Mouse (Mus musculus): Measurements from ENCODE around the gene Dhx32. TPM values are rescaled to one million over a fixed set of nuclear protein-coding genes. Genes with fewer than 3 reads are reported as not detected.
A peak's percentile ranks its signal among the peaks of the same experiment; 100 is the strongest.

The Dhx32 gene
- polyA plus RNA-seq, 1 experiment from 2014 or later: 34.1 TPM

DNA sequence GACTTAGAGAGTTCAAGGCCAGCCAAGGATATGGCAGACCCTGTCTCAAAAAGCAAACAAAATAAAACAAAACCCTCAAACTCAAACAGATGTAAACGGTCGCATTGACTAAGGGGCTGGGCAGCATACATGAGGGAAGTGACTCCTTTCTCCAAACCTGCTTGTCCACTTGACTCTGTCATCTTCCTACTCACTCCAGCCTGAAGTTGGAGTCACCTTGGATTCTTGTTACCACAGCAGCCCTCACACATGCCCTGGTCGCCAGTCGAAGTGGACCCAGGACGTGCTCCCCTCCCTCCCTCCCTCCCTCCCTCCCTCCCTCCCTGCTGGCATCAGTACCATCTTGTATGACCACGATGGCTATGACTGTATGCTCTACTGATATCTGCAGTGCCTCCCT lies 943 bp downstream of the Dhx32 start:
- ATAC-seq (replicated peaks; ENCODE audit: extremely low read depth, insufficient read depth, low FRiP score): no peak
- Histone ChIP-seq H3K4me3 (ENCODE audit: low read length) (no peak overlapping the region), H3K36me3 (ENCODE audit: control insufficient read depth, insufficient read depth) (no peaks in the 10 kb centered on the region), H3K4me1 (ENCODE audit: control insufficient read depth, insufficient read depth, low read length) (0 out of 2 replicates have a peak, but pooled peaks cover 2% of the 10 kb centered on the region), H3K9ac (ENCODE audit: low read length) (no peak overlapping the region), H3K9me3 (replicated peaks; ENCODE audit: control insufficient read depth, low read length) (no peaks in the 10 kb centered on the region), H3K4me2 (ENCODE audit: low read depth, low read length) (no peak overlapping the region), H3K27ac (ENCODE audit: low read length) (no peak overlapping the region), H3K27me3 (ENCODE audit: control insufficient read depth, insufficient read depth, low read length) (no peaks in the 10 kb centered on the region)
- WGBS: 50% methylated on average over 6 of the region's 6 CpGs

DNA sequence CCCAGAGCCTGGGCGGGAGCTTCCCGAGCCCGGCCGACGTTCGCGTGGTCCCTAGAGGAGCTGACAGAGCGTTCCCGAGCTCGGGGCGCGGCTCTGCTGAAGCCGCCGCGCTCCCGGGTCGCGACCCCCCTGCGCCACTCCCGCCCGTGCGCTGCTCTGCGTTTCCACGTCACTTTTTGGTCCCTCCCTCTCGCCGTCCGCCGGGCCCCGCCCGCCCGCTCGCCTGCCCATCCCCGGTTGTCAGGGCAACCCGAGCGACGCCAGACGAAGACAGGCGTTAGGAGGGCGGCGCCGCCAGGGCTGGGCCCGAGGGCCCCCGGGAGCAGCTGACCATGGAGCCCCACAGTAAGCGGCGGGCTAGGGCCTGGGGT lies 5.9 kb downstream of the Dhx32 start, which contains the start of gene Fank1:
Gene Fank1 (plus strand): TSS at position 236 of the 371 bp plus-strand sequence.
- H3K9ac ChIP-seq (ENCODE audit: low read length): peak within 1 kb of the TSS; percentile 89
- peak; percentile 94 for ATAC-seq (replicated peaks; ENCODE audit: extremely low read depth, insufficient read depth, low FRiP score)
- peak within 1 kb of the TSS; percentile 7; the same call in 1 of the 2 replicates for H3K27ac ChIP-seq (ENCODE audit: low read length)
- H3K4me1 ChIP-seq (ENCODE audit: control insufficient read depth, insufficient read depth, low read length): peaks cover 14% of the 10 kb centered on the region
- WGBS: 0% methylated on average over 43 of the region's 45 CpGs
- H3K27me3 ChIP-seq (ENCODE audit: control insufficient read depth, insufficient read depth, low read length): no peaks in the 10 kb centered on the region
- peak within 1 kb of the TSS; percentile 82 for H3K4me3 ChIP-seq (ENCODE audit: low read length)
- peak within 1 kb of the TSS; percentile 93 for H3K4me2 ChIP-seq (ENCODE audit: low read depth, low read length)
- no peaks in the 10 kb centered on the region for H3K9me3 ChIP-seq (replicated peaks; ENCODE audit: control insufficient read depth, low read length)
- H3K36me3 ChIP-seq (ENCODE audit: control insufficient read depth, insufficient read depth): no peaks in the 10 kb centered on the region

DNA sequence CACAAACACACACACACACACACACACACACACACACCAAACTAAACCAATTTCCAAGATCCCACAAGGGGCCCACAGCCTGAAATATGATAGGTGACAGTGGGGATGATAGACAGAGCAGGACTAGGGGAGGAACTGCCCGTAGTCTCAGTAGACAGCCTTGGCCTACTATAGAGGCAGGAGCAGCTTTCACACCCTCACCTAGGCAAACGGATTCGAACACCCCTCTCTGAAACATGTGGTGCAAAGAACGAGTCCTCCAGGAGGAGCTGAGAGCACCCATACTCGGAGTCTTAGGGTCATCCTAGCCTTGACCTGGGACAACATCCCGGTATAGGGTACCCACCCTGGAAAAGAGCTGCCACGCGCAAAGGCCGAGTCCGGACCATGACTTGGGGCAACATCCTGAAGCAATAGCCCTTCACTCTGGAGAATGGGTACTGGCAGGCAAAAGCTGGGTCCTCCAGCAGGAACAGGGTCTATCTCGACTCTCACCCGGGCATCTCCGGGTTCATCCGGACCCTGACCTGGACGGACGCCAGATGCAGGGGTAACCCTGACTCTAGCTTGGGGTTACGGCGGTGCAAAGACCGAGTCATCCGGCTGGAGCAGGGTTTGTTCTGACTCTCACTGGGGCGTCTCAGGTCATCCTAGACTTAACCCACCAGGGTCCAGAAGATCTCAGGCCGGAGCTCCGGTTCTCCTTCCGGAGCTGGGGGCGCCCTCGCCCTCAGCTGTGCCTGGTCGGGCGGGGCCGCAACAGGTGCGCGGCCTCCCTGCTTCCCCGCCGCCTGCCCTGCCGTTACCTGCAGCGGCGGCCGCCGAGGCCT lies 6.5 kb downstream of the Dhx32 start:
- H3K9me3 ChIP-seq (replicated peaks; ENCODE audit: control insufficient read depth, low read length): no peaks in the 10 kb centered on the region
- H3K4me2 ChIP-seq (ENCODE audit: low read depth, low read length): peak overlapping the region; percentile 93
- 4% methylated on average over 38 of the region's 38 CpGs for WGBS
- no peaks in the 10 kb centered on the region for H3K27me3 ChIP-seq (ENCODE audit: control insufficient read depth, insufficient read depth, low read length)
- peak overlapping the region; percentile 89 for H3K9ac ChIP-seq (ENCODE audit: low read length)
- H3K4me3 ChIP-seq (ENCODE audit: low read length): peak overlapping the region; percentile 82
- ATAC-seq (replicated peaks; ENCODE audit: extremely low read depth, insufficient read depth, low FRiP score): peak; percentile 67
- peaks cover 14% of the 10 kb centered on the region for H3K4me1 ChIP-seq (ENCODE audit: control insufficient read depth, insufficient read depth, low read length)
- no peaks in the 10 kb centered on the region for H3K36me3 ChIP-seq (ENCODE audit: control insufficient read depth, insufficient read depth)
- peak overlapping the region; percentile 7; the same call in 1 of the 2 replicates for H3K27ac ChIP-seq (ENCODE audit: low read length)

DNA sequence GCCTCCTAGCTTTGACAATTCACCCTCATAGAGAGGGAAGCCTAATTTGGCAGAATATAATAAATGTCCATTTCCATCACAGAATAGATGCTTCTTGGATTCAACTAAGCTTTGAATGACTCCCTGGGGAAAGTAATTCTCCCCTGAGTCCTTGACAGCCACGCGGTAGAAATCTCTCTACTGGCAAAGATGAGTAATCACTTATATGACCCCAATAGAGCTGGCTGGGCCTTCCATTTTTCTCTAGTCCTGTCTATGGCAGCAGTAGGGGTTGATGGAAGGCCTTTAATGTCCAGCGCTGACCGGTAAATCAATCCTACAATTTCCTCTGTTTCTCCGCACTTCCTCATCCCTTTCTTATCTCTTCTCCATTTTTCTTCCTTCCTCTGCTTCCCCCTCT lies 7.3 kb downstream of the Dhx32 start:
- H3K4me3 ChIP-seq (ENCODE audit: low read length): peak overlapping the region; percentile 82
- WGBS: 65% methylated on average over 5 of the region's 5 CpGs
- H3K9ac ChIP-seq (ENCODE audit: low read length): no peak overlapping the region
- H3K27me3 ChIP-seq (ENCODE audit: control insufficient read depth, insufficient read depth, low read length): no peaks in the 10 kb centered on the region
- peaks cover 14% of the 10 kb centered on the region for H3K4me1 ChIP-seq (ENCODE audit: control insufficient read depth, insufficient read depth, low read length)
- H3K4me2 ChIP-seq (ENCODE audit: low read depth, low read length): peak overlapping the region; percentile 93
- H3K9me3 ChIP-seq (replicated peaks; ENCODE audit: control insufficient read depth, low read length): no peaks in the 10 kb centered on the region
- no peak for ATAC-seq (replicated peaks; ENCODE audit: extremely low read depth, insufficient read depth, low FRiP score)
- no peak overlapping the region for H3K27ac ChIP-seq (ENCODE audit: low read length)
- no peaks in the 10 kb centered on the region for H3K36me3 ChIP-seq (ENCODE audit: control insufficient read depth, insufficient read depth)

DNA sequence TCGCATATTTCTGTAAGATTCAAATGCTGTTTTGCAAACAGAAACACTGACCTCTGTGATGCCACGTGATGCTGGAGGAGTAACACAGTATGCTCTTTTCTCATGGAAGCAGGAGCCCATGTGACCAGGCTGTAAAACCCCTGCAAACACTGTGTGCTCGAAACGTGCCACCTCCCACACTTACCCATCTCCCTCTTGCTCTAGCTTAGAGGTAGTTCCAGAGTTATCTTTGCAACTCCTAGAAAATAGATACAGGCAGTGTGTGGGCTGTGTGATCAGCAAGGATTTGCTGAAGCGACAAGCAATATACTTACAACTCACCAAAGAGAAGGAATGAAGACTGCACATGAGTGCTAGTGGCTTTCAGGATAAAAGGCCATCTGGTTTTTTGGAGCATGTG lies 14.0 kb downstream of the Dhx32 start:
- Histone ChIP-seq H3K27me3 (ENCODE audit: control insufficient read depth, insufficient read depth, low read length) (no peaks in the 10 kb centered on the region), H3K27ac (ENCODE audit: low read length) (no peak overlapping the region), H3K4me1 (ENCODE audit: control insufficient read depth, insufficient read depth, low read length) (no peaks in the 10 kb centered on the region), H3K36me3 (ENCODE audit: control insufficient read depth, insufficient read depth) (no peaks in the 10 kb centered on the region), H3K9me3 (replicated peaks; ENCODE audit: control insufficient read depth, low read length) (no peaks in the 10 kb centered on the region), H3K9ac (ENCODE audit: low read length) (no peak overlapping the region), H3K4me2 (ENCODE audit: low read depth, low read length) (no peak overlapping the region), H3K4me3 (ENCODE audit: low read length) (no peak overlapping the region)
- 70% methylated on average over 5 of the region's 5 CpGs for WGBS
- no peak for ATAC-seq (replicated peaks; ENCODE audit: extremely low read depth, insufficient read depth, low FRiP score)

DNA sequence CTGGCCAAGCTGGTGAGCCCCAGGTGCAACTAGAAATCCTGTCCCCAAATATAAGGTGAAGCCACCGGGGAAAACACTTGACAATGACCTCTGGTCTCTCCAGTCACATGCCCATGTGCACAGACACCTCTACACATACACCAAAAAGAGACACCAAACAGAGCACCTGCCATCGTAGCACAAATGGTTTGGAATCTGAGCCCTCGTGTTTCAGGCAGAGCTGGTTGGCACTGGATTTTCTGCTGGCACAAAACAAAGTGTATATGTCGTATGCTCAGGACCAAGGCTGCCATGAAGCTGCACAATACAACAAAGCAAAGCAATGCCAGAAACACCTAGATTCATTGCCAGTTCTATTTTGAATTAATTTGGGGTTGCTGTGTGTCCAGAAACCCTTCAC lies 14.5 kb downstream of the Dhx32 start:
- Histone ChIP-seq H3K4me3 (ENCODE audit: low read length) (no peak overlapping the region), H3K9ac (ENCODE audit: low read length) (no peak overlapping the region), H3K36me3 (ENCODE audit: control insufficient read depth, insufficient read depth) (no peaks in the 10 kb centered on the region), H3K27ac (ENCODE audit: low read length) (no peak overlapping the region), H3K4me2 (ENCODE audit: low read depth, low read length) (no peak overlapping the region), H3K27me3 (ENCODE audit: control insufficient read depth, insufficient read depth, low read length) (no peaks in the 10 kb centered on the region), H3K4me1 (ENCODE audit: control insufficient read depth, insufficient read depth, low read length) (no peaks in the 10 kb centered on the region), H3K9me3 (replicated peaks; ENCODE audit: control insufficient read depth, low read length) (no peaks in the 10 kb centered on the region)
- WGBS: 66% methylated on average over 4 of the region's 4 CpGs
- no peak for ATAC-seq (replicated peaks; ENCODE audit: extremely low read depth, insufficient read depth, low FRiP score)

DNA sequence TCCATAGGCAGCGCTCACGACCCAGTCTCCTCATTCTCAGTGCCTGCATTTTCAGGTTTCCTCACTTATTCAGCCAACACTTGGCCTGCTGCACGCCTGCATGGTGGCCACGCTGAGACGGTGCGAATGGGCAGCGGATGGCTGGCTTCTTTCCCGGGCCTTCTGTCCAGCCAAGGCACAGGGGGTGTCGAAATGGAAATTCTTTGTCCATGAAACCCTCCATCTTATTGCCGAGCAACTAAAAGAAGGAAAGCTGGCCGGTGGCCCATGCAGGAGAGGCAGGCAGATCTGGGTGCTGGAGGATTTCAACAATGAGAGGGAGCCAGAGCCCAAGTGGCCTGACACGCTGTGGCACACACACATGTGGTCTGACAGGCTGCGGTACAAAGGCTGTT lies 16.7 kb downstream of the Dhx32 start:
- Histone ChIP-seq H3K27me3 (ENCODE audit: control insufficient read depth, insufficient read depth, low read length) (no peaks in the 10 kb centered on the region), H3K4me1 (ENCODE audit: control insufficient read depth, insufficient read depth, low read length) (no peaks in the 10 kb centered on the region), H3K9ac (ENCODE audit: low read length) (no peak overlapping the region), H3K27ac (ENCODE audit: low read length) (no peak overlapping the region), H3K4me3 (ENCODE audit: low read length) (no peak overlapping the region), H3K4me2 (ENCODE audit: low read depth, low read length) (no peak overlapping the region), H3K9me3 (replicated peaks; ENCODE audit: control insufficient read depth, low read length) (no peaks in the 10 kb centered on the region), H3K36me3 (ENCODE audit: control insufficient read depth, insufficient read depth) (0 out of 2 replicates have a peak, but pooled peaks cover 3% of the 10 kb centered on the region)
- WGBS: 58% methylated on average over 13 of the region's 13 CpGs
- no peak for ATAC-seq (replicated peaks; ENCODE audit: extremely low read depth, insufficient read depth, low FRiP score)

DNA sequence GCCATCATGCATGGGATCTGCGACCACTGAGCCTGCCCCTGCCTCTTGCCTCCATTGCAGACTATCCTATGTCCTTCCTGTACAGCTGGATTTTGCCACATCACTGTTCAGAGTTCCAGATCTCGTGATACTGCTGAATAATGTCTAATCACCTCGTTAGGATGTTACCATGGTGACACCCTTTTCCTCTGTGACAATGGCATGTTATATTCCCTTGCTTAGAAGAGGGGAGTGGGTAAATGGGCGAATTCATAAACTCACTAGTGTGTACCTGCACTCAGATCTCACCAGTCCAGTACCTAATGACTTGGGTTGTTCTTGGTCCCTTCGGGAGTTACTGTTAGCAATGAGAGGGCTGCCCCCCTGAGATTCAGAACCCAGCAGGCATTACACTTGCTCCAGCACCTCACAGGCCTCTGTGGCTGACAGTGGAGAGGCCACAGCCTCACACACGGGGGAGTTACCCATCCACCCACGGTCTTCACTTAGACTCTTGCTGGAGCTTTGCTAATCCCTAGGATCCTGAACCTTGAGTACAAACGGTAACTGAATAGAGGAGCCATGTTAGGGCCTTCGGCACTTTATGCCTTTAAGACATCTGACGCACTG lies 17.2 kb downstream of the Dhx32 start:
- H3K36me3 ChIP-seq (ENCODE audit: control insufficient read depth, insufficient read depth): 0 out of 2 replicates have a peak, but pooled peaks cover 3% of the 10 kb centered on the region
- H3K4me3 ChIP-seq (ENCODE audit: low read length): no peak overlapping the region
- WGBS: 74% methylated on average over 10 of the region's 10 CpGs
- no peak for ATAC-seq (replicated peaks; ENCODE audit: extremely low read depth, insufficient read depth, low FRiP score)
- no peaks in the 10 kb centered on the region for H3K27me3 ChIP-seq (ENCODE audit: control insufficient read depth, insufficient read depth, low read length)
- H3K9me3 ChIP-seq (replicated peaks; ENCODE audit: control insufficient read depth, low read length): no peaks in the 10 kb centered on the region
- no peak overlapping the region for H3K27ac ChIP-seq (ENCODE audit: low read length)
- no peak overlapping the region for H3K4me2 ChIP-seq (ENCODE audit: low read depth, low read length)
- H3K9ac ChIP-seq (ENCODE audit: low read length): no peak overlapping the region
- H3K4me1 ChIP-seq (ENCODE audit: control insufficient read depth, insufficient read depth, low read length): no peaks in the 10 kb centered on the region

DNA sequence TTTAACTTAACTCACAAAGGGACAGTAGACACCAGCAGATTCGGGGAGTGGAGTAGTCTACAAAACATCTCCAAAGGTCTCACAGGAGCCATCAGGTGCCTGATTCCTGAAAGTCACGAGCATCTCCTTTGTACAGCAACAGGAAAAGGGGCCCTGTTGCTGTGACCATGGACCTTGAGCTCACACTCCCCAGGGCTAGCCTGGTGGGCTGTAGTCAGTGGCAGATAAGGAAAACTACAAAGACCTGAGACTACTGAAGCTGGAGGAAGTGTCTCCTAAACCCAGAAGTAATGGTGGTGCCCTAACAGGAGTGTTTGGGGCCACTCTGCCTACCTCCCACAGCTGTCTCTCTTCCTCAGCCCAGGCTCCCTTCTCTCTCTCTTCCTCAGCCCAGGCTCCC lies 18.1 kb downstream of the Dhx32 start:
- no peak overlapping the region for H3K9ac ChIP-seq (ENCODE audit: low read length)
- peaks cover 4% of the 10 kb centered on the region for H3K4me1 ChIP-seq (ENCODE audit: control insufficient read depth, insufficient read depth, low read length)
- no peaks in the 10 kb centered on the region for H3K9me3 ChIP-seq (replicated peaks; ENCODE audit: control insufficient read depth, low read length)
- 78% methylated on average over 2 of the region's 2 CpGs for WGBS
- no peak overlapping the region for H3K27ac ChIP-seq (ENCODE audit: low read length)
- no peaks in the 10 kb centered on the region for H3K27me3 ChIP-seq (ENCODE audit: control insufficient read depth, insufficient read depth, low read length)
- ATAC-seq (replicated peaks; ENCODE audit: extremely low read depth, insufficient read depth, low FRiP score): no peak
- no peak overlapping the region for H3K4me3 ChIP-seq (ENCODE audit: low read length)
- no peak overlapping the region for H3K4me2 ChIP-seq (ENCODE audit: low read depth, low read length)
- 0 out of 2 replicates have a peak, but pooled peaks cover 3% of the 10 kb centered on the region for H3K36me3 ChIP-seq (ENCODE audit: control insufficient read depth, insufficient read depth)

All from heart, embryonic 16.5 days (tissue).